In genomic region chr3:131795108-131796005, GRCm38 (mm10) we compare ENCODE assay signal across 23 mouse cellular contexts.
DNase-seq lines count a peak whose midpoint lies in the region; ATAC-seq lines count a peak whose summit lies in the region.
"Had no signal": no experiment of that assay in that cellular context is flagged by ENCODE, and none has a peak within 500 bp of the region (broad histone marks: within the 10 kb centered on the region; RNA-seq: fewer than 3 reads in every experiment).

No protein-coding gene starts in this region.

- H3K9me3 ChIP-seq in neural tube, embryonic 11.5 days (ENCODE audit: control insufficient read depth, low read length), result no peaks in the 10 kb centered on the region
- no peaks in the 10 kb centered on the region for H3K9me3 ChIP-seq in limb, embryonic 12.5 days
- H3K9me3 ChIP-seq: forebrain, embryonic 10.5 days; hindbrain, embryonic 13.5 days; lung, embryonic 15.5 days; midbrain, embryonic 15.5 days had no signal

- no peak overlapping the region for H3K27ac ChIP-seq in neural tube, embryonic 11.5 days (ENCODE audit: low read depth, low read length)
- no peak overlapping the region for H3K27ac ChIP-seq in limb, embryonic 12.5 days
- H3K27ac ChIP-seq: forebrain, embryonic 10.5 days; heart, adult 2 months; hindbrain, embryonic 13.5 days; liver, embryonic 14.5 days; lung, embryonic 15.5 days; midbrain, embryonic 15.5 days had no signal

- WGBS in neural tube, embryonic 11.5 days, result 44% methylated on average over 10 of the region's 10 CpGs
- 39% methylated on average over 10 of the region's 10 CpGs for WGBS in limb, embryonic 12.5 days

- H3K4me3 ChIP-seq in neural tube, embryonic 11.5 days (ENCODE audit: low read depth, low read length), result no peak overlapping the region
- H3K4me3 ChIP-seq in limb, embryonic 12.5 days (replicated peaks), result no peak overlapping the region
- H3K4me3 ChIP-seq: forebrain, embryonic 10.5 days; heart, adult 2 months; hindbrain, embryonic 13.5 days; lung, embryonic 15.5 days; midbrain, embryonic 15.5 days had no signal

- no peaks in the 10 kb centered on the region for H3K36me3 ChIP-seq in neural tube, embryonic 11.5 days (ENCODE audit: control insufficient read depth, insufficient read depth, low read length)
- no peaks in the 10 kb centered on the region for H3K36me3 ChIP-seq in limb, embryonic 12.5 days
- H3K36me3 ChIP-seq: forebrain, embryonic 10.5 days; hindbrain, embryonic 13.5 days; lung, embryonic 15.5 days; midbrain, embryonic 15.5 days had no signal

- ATAC-seq in neural tube, embryonic 11.5 days (ENCODE audit: insufficient read depth, low FRiP score, low TSS enrichment), result no peak
- peak; percentile 76 for ATAC-seq in limb, embryonic 12.5 days (ENCODE audit: insufficient number of reproducible peaks, insufficient read depth, low FRiP score, low TSS enrichment, low read depth)
- ATAC-seq: forebrain, embryonic 16.5 days; midbrain, embryonic 15.5 days had no signal

- peak; percentile 45 for DNase-seq in embryo, embryonic 10 days (ENCODE audit: low spot score)
- DNase-seq in embryo, embryonic 9.5 days (ENCODE audit: extremely low spot score), result no peak
- DNase-seq in neural tube, embryonic 11.5 days (ENCODE audit: low spot score), result peak; percentile 20
- DNase-seq in neural tube, embryonic 10.5 days (ENCODE audit: extremely low spot score, low spot score), result no peak
- DNase-seq in cerebellum, adult 8-10 months, result no peak
- DNase-seq in heart, adult 8-10 months (ENCODE audit: low spot score), result no peak
- DNase-seq in spleen, postnatal 4 days (ENCODE audit: low spot score in 2 of 2), result no peak
- DNase-seq: adrenal gland, postnatal 14 days; cerebellum, adult 2 months; cerebellum, postnatal 36 days; gastrocnemius, postnatal 36 days; heart, adult 2 months; kidney, adult 2 months; kidney, postnatal 36 days; left cerebral cortex, postnatal 4 days; lung, postnatal 4 days had no signal

- no peaks in the 10 kb centered on the region for H3K27me3 ChIP-seq in neural tube, embryonic 11.5 days (ENCODE audit: control insufficient read depth, insufficient read depth, low read length)
- H3K27me3 ChIP-seq in limb, embryonic 12.5 days, result no peaks in the 10 kb centered on the region
- H3K27me3 ChIP-seq: hindbrain, embryonic 13.5 days; lung, embryonic 15.5 days; midbrain, embryonic 15.5 days had no signal

- H3K4me2 ChIP-seq in neural tube, embryonic 11.5 days (ENCODE audit: low read depth), result no peak overlapping the region
- no peak overlapping the region for H3K4me2 ChIP-seq in limb, embryonic 12.5 days
- H3K4me2 ChIP-seq: hindbrain, embryonic 13.5 days; lung, embryonic 15.5 days; midbrain, embryonic 15.5 days had no signal

- H3K4me1 ChIP-seq in neural tube, embryonic 11.5 days (ENCODE audit: control insufficient read depth, insufficient read depth, low read length), result no peaks in the 10 kb centered on the region
- no peaks in the 10 kb centered on the region for H3K4me1 ChIP-seq in limb, embryonic 12.5 days (replicated peaks)
- H3K4me1 ChIP-seq: forebrain, embryonic 10.5 days; hindbrain, embryonic 13.5 days; lung, embryonic 15.5 days; midbrain, embryonic 15.5 days had no signal

- H3K9ac ChIP-seq in neural tube, embryonic 11.5 days (ENCODE audit: low read length), result no peak overlapping the region
- H3K9ac ChIP-seq in limb, embryonic 12.5 days (replicated peaks), result no peak overlapping the region
- H3K9ac ChIP-seq: hindbrain, embryonic 13.5 days; liver, embryonic 14.5 days; lung, embryonic 15.5 days; midbrain, embryonic 15.5 days had no signal

Comparison
In these comparisons a context has a peak if more than half of its experiments do, and no peak if none do; other contexts are left out.
1. DNase-seq: peak in embryo, embryonic 10 days (single experiment) and neural tube, embryonic 11.5 days (single experiment); none in embryo, embryonic 9.5 days (single experiment), neural tube, embryonic 10.5 days (single experiment), cerebellum, adult 8-10 months (single experiment), heart, adult 8-10 months (single experiment) and spleen, postnatal 4 days (0 of 2).